14 mouse cellular contexts compared by ENCODE assay signal in the genomic region with DNA sequence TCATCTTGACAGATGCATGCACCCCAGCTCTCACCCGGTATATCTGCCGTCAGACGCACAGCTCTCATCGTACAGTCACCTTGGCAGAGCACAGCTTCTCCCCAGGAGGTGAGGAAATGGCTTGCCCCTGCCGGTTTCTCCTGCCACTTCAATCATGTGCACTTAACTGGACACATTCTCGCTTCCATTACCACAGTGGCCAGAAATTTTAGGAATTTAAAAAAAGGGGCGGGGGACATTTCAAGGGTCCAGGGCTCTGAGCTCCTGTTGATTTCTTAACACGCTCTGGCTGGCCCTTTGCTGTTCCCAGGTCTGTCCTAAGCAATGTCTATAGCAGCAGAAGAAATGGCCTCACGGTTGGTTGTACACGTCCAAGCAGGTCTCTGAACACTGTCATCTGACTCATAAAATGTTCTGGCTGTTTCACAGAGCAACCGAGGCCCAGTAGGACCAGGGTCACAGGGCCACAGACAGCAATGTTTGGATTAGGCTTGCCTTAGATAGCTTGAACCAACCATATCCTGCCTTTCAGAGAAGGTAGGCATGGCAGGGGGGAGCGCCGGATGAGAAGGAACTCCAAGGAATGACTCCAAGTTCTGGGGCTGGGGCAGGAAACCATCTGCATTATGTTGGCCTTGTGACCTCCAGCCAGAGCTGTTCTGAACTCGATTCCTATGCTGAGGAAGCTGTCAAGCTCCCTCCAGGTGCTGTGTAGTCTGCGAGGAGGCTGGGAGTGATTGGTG. TPM values are rescaled to one million over a fixed set of nuclear protein-coding genes. Genes with fewer than 3 reads are reported as not detected.
A peak's percentile ranks its signal among the peaks of the same experiment; 100 is the strongest.
DNase-seq lines count a peak whose midpoint lies in the region; ATAC-seq and TF ChIP-seq lines count a peak whose summit lies in the region.
"Had no signal": no experiment of that assay in that cellular context is flagged by ENCODE, and none has a peak within 500 bp of the region (broad histone marks: within the 10 kb centered on the region; RNA-seq: fewer than 3 reads in every experiment).

No protein-coding gene starts in this region.

- intact Hi-C loops in heart, postnatal 36 days (cut with DNase I), result no loop called here

- H3K27ac ChIP-seq in heart, embryonic 13.5 days (replicated peaks), result peak overlapping the region; percentile 40
- H3K27ac ChIP-seq in limb, embryonic 10.5 days, result 0 out of 2 replicates have a peak overlapping the region, but pooled peaks have one; percentile 6
- no peak overlapping the region for H3K27ac ChIP-seq in layer of hippocampus, adult 2 months
- H3K27ac ChIP-seq in midbrain, embryonic 13.5 days, result no peak overlapping the region
- H3K27ac ChIP-seq: hindbrain, embryonic 15.5 days; liver, embryonic 12.5 days had no signal

- no peak for DNase-seq in heart, postnatal 36 days
- DNase-seq in Muller cell, postnatal 12 days (ENCODE audit: inconsistent ontology term), result peak; percentile 94
- DNase-seq in ZHBTc4 (ENCODE audit: low read depth, low spot score), result peak; percentile 56
- DNase-seq in limb, embryonic 10.5 days (ENCODE audit: low spot score), result peak; percentile 48
- DNase-seq in layer of hippocampus, adult 2 months (ENCODE audit: low spot score in 2 of 2), result no peak
- no peak for DNase-seq in thymus, postnatal 14 days
- DNase-seq: cerebellum, adult 11 months; layer of hippocampus, adult 9-11 months; thymus, adult 2 months had no signal

- no peak overlapping the region for H3K4me2 ChIP-seq in heart, embryonic 13.5 days
- no peak overlapping the region for H3K4me2 ChIP-seq in midbrain, embryonic 13.5 days (replicated peaks)
- H3K4me2 ChIP-seq: hindbrain, embryonic 15.5 days; liver, embryonic 12.5 days had no signal

- no peak overlapping the region for H3K4me3 ChIP-seq in heart, embryonic 13.5 days
- no peak overlapping the region for H3K4me3 ChIP-seq in limb, embryonic 10.5 days
- no peak overlapping the region for H3K4me3 ChIP-seq in layer of hippocampus, adult 2 months
- H3K4me3 ChIP-seq in midbrain, embryonic 13.5 days (replicated peaks), result no peak overlapping the region
- H3K4me3 ChIP-seq: hindbrain, embryonic 15.5 days; liver, embryonic 12.5 days had no signal

- 0 out of 2 replicates have a peak overlapping the region, but pooled peaks have one; percentile 38 for H3K9ac ChIP-seq in heart, embryonic 13.5 days
- no peak overlapping the region for H3K9ac ChIP-seq in midbrain, embryonic 13.5 days (replicated peaks)
- H3K9ac ChIP-seq: hindbrain, embryonic 15.5 days; liver, embryonic 12.5 days had no signal

- 36% methylated on average over 15 of the region's 15 CpGs for WGBS in heart, embryonic 13.5 days
- WGBS in limb, embryonic 10.5 days, result 59% methylated on average over 15 of the region's 15 CpGs
- WGBS in midbrain, embryonic 13.5 days, result 80% methylated on average over 15 of the region's 15 CpGs

- peaks cover 37% of the 10 kb centered on the region for H3K4me1 ChIP-seq in heart, embryonic 13.5 days
- H3K4me1 ChIP-seq in limb, embryonic 10.5 days, result peaks cover 38% of the 10 kb centered on the region
- H3K4me1 ChIP-seq in midbrain, embryonic 13.5 days (replicated peaks), result peaks cover 15% of the 10 kb centered on the region

- no peak for TF ChIP-seq CTCF in layer of hippocampus, adult 2 months (conservative IDR thresholded peaks at IDR 0.05)

- no peaks in the 10 kb centered on the region for H3K36me3 ChIP-seq in heart, embryonic 13.5 days
- no peaks in the 10 kb centered on the region for H3K36me3 ChIP-seq in limb, embryonic 10.5 days
- H3K36me3 ChIP-seq in midbrain, embryonic 13.5 days, result no peaks in the 10 kb centered on the region
- H3K36me3 ChIP-seq: hindbrain, embryonic 15.5 days; liver, embryonic 12.5 days had no signal

- H3K27me3 ChIP-seq in heart, embryonic 13.5 days (replicated peaks), result peaks cover 23% of the 10 kb centered on the region
- peaks cover 47% of the 10 kb centered on the region for H3K27me3 ChIP-seq in limb, embryonic 10.5 days (ENCODE audit: low read depth, poor library complexity, severe bottlenecking)
- H3K27me3 ChIP-seq in midbrain, embryonic 13.5 days, result peaks cover 49% of the 10 kb centered on the region

- no peak for ATAC-seq in heart, embryonic 13.5 days (ENCODE audit: extremely low read depth, insufficient number of reproducible peaks, low FRiP score, low TSS enrichment)
- no peak for ATAC-seq in midbrain, embryonic 13.5 days
- ATAC-seq: activated CD4-positive, CD25-positive, alpha-beta regulatory T cell, adult 4 months; liver, embryonic 12.5 days had no signal

- 0 out of 2 replicates have a peak, but pooled peaks cover 4% of the 10 kb centered on the region for H3K9me3 ChIP-seq in heart, embryonic 13.5 days
- no peaks in the 10 kb centered on the region for H3K9me3 ChIP-seq in limb, embryonic 10.5 days (replicated peaks)
- no peaks in the 10 kb centered on the region for H3K9me3 ChIP-seq in midbrain, embryonic 13.5 days
- H3K9me3 ChIP-seq: hindbrain, embryonic 15.5 days; liver, embryonic 12.5 days had no signal

RNA-seq across cellular contexts. Expression of gene Ppa1, which starts 21.0 kb away (rescaled TPM):
- 113 and 124 TPM in 2 replicates for polyA plus RNA-seq in heart, embryonic 13.5 days (2015; fragmentation: Nextera tagmentation; extraction: Ambion mirVana)
- total RNA-seq in heart, postnatal 36 days (2021), result 10 to 100 TPM; 65.3 to 70.5 TPM
- 356 and 405 TPM in 2 replicates for polyA plus RNA-seq in limb, embryonic 10.5 days (2016; fragmentation: Nextera tagmentation; extraction: Ambion mirVana)
- 10 to 100 TPM; 96.5 to 98.5 TPM for total RNA-seq in layer of hippocampus, adult 2 months (2021)
- 230 and 231 TPM in 2 replicates for polyA plus RNA-seq in midbrain, embryonic 13.5 days (2015; fragmentation: Nextera tagmentation; extraction: Ambion mirVana)

RNA-seq across cellular contexts. Expression of gene Npffr1, which starts 32.1 kb away (rescaled TPM):
- 0.05 and 0.08 TPM in 2 replicates for polyA plus RNA-seq in heart, embryonic 13.5 days (2015; fragmentation: Nextera tagmentation; extraction: Ambion mirVana)
- total RNA-seq in heart, postnatal 36 days (2021), result not detected
- 0.04 TPM in 1 of 2 replicates, not detected in the other for polyA plus RNA-seq in limb, embryonic 10.5 days (2016; fragmentation: Nextera tagmentation; extraction: Ambion mirVana)
- total RNA-seq in layer of hippocampus, adult 2 months (2021), result 1 to 10 TPM; 4.0 to 4.7 TPM
- 0.81 and 0.87 TPM in 2 replicates for polyA plus RNA-seq in midbrain, embryonic 13.5 days (2015; fragmentation: Nextera tagmentation; extraction: Ambion mirVana)
- polyA plus RNA-seq: activated CD4-positive, CD25-positive, alpha-beta regulatory T cell, adult 4 months; liver, embryonic 12.5 days had no signal

RNA-seq across cellular contexts. Expression of gene Sar1a, which starts 52.7 kb away (rescaled TPM):
- polyA plus RNA-seq in heart, embryonic 13.5 days (2015; fragmentation: Nextera tagmentation; extraction: Ambion mirVana), result 156 and 159 TPM in 2 replicates
- total RNA-seq in heart, postnatal 36 days (2021), result 100 to 1,000 TPM; 164 to 177 TPM
- 220 and 231 TPM in 2 replicates for polyA plus RNA-seq in limb, embryonic 10.5 days (2016; fragmentation: Nextera tagmentation; extraction: Ambion mirVana)
- total RNA-seq in layer of hippocampus, adult 2 months (2021), result 100 to 1,000 TPM; 117 to 124 TPM
- polyA plus RNA-seq in midbrain, embryonic 13.5 days (2015; fragmentation: Nextera tagmentation; extraction: Ambion mirVana), result 200 and 207 TPM in 2 replicates

Comparison
In these comparisons a context has a peak if more than half of its experiments do, and no peak if none do; other contexts are left out.
1. H3K27ac ChIP-seq: peak in heart, embryonic 13.5 days (single experiment) and limb, embryonic 10.5 days (single experiment); none in layer of hippocampus, adult 2 months (single experiment) and midbrain, embryonic 13.5 days (single experiment).
2. DNase-seq: peak in Muller cell, postnatal 12 days (single experiment), ZHBTc4 (single experiment) and limb, embryonic 10.5 days (single experiment); none in heart, postnatal 36 days (0 of 2), layer of hippocampus, adult 2 months (0 of 2) and thymus, postnatal 14 days (single experiment).